Mouse (Mus musculus): ENCODE results near the gene Dmrt2. TPM values are rescaled to one million over a fixed set of nuclear protein-coding genes. Genes with fewer than 3 reads are reported as not detected.

Gene Dmrt2
- polyA plus RNA-seq, 1 experiment from 2014 or later = 0.48 TPM

- 80% methylated on average over 10 of the region's 10 CpGs for WGBS
- Histone ChIP-seq H3K27me3 (ENCODE audit: control insufficient read depth, insufficient read depth, low read length) (no peaks in the 10 kb centered on the region), H3K4me1 (replicated peaks; ENCODE audit: control insufficient read depth, insufficient read depth, low read length) (no peaks in the 10 kb centered on the region), H3K9ac (ENCODE audit: low read length) (no peak overlapping the region), H3K27ac (ENCODE audit: low read depth, low read length) (no peak overlapping the region), H3K9me3 (ENCODE audit: control insufficient read depth, low read length) (no peaks in the 10 kb centered on the region), H3K36me3 (ENCODE audit: control insufficient read depth, insufficient read depth, low read length) (no peaks in the 10 kb centered on the region), H3K4me3 (ENCODE audit: low read depth, low read length) (no peak overlapping the region), H3K4me2 (ENCODE audit: low read depth, low read length, severe bottlenecking) (no peak overlapping the region)
- ATAC-seq (replicated peaks; ENCODE audit: low FRiP score) (no peak), DNase-seq (ENCODE audit: low spot score) (peak; percentile 35)
Measured at GRCm38 (mm10) chr19:25650474-25650873, 21.7 kb upstream of the Dmrt2 start.

GRCm38 (mm10) chr19:25652560-25652959, 19.7 kb upstream of the Dmrt2 start:
- 73% methylated on average over 5 of the region's 5 CpGs for WGBS
- DNase-seq (ENCODE audit: low spot score) = peak; percentile 23

GRCm38 (mm10) chr19:25654034-25654749, 18.0 kb upstream of the Dmrt2 start:
- H3K4me3 ChIP-seq (ENCODE audit: low read depth, low read length) = no peak overlapping the region
- no peak overlapping the region for H3K4me2 ChIP-seq (ENCODE audit: low read depth, low read length, severe bottlenecking)
- H3K9ac ChIP-seq (ENCODE audit: low read length) = no peak overlapping the region
- ATAC-seq (replicated peaks; ENCODE audit: low FRiP score) (no peak), DNase-seq (ENCODE audit: low spot score) (peak; percentile 40)
- no peak overlapping the region for H3K27ac ChIP-seq (ENCODE audit: low read depth, low read length)
- H3K27me3 ChIP-seq (ENCODE audit: control insufficient read depth, insufficient read depth, low read length) = no peaks in the 10 kb centered on the region
- 67% methylated on average over 12 of the region's 12 CpGs for WGBS
- no peaks in the 10 kb centered on the region for H3K4me1 ChIP-seq (replicated peaks; ENCODE audit: control insufficient read depth, insufficient read depth, low read length)
- no peaks in the 10 kb centered on the region for H3K9me3 ChIP-seq (ENCODE audit: control insufficient read depth, low read length)
- no peaks in the 10 kb centered on the region for H3K36me3 ChIP-seq (ENCODE audit: control insufficient read depth, insufficient read depth, low read length)

More at GRCm38 (mm10) chr19:25652560-25652959, 19.7 kb upstream of the Dmrt2 start:
- no peak overlapping the region for H3K9ac ChIP-seq (ENCODE audit: low read length)
- H3K36me3 ChIP-seq (ENCODE audit: control insufficient read depth, insufficient read depth, low read length) = no peaks in the 10 kb centered on the region
- no peak overlapping the region for H3K4me2 ChIP-seq (ENCODE audit: low read depth, low read length, severe bottlenecking)
- no peak for ATAC-seq (replicated peaks; ENCODE audit: low FRiP score)
- H3K4me1 ChIP-seq (replicated peaks; ENCODE audit: control insufficient read depth, insufficient read depth, low read length) = no peaks in the 10 kb centered on the region
- H3K27me3 ChIP-seq (ENCODE audit: control insufficient read depth, insufficient read depth, low read length) = no peaks in the 10 kb centered on the region
- H3K9me3 ChIP-seq (ENCODE audit: control insufficient read depth, low read length) = no peaks in the 10 kb centered on the region
- H3K4me3 ChIP-seq (ENCODE audit: low read depth, low read length) = no peak overlapping the region
- H3K27ac ChIP-seq (ENCODE audit: low read depth, low read length) = no peak overlapping the region

GRCm38 (mm10) chr19:25665486-25666339, 6.5 kb upstream of the Dmrt2 start:
- peak; percentile 77 for DNase-seq (ENCODE audit: low spot score)
- WGBS = 2% methylated on average over 31 of the region's 31 CpGs
- Histone ChIP-seq H3K9ac (ENCODE audit: low read length) (no peak overlapping the region), H3K4me2 (ENCODE audit: low read depth, low read length, severe bottlenecking) (peak overlapping the region; percentile 24; the same call in 1 of the 2 replicates), H3K36me3 (ENCODE audit: control insufficient read depth, insufficient read depth, low read length) (no peaks in the 10 kb centered on the region), H3K27me3 (ENCODE audit: control insufficient read depth, insufficient read depth, low read length) (peaks cover 53% of the 10 kb centered on the region), H3K4me1 (replicated peaks; ENCODE audit: control insufficient read depth, insufficient read depth, low read length) (0 out of 2 replicates have a peak, but pooled peaks cover 1% of the 10 kb centered on the region), H3K4me3 (ENCODE audit: low read depth, low read length) (no peak overlapping the region), H3K9me3 (ENCODE audit: control insufficient read depth, low read length) (no peaks in the 10 kb centered on the region), H3K27ac (ENCODE audit: low read depth, low read length) (no peak overlapping the region)
- ATAC-seq (replicated peaks; ENCODE audit: low FRiP score) = no peak

GRCm38 (mm10) chr19:25667836-25668235, 4.4 kb upstream of the Dmrt2 start:
- WGBS = 15% methylated on average over 4 of the region's 4 CpGs

GRCm38 (mm10) chr19:25669593-25670248, 2.5 kb upstream of the Dmrt2 start:
- ATAC-seq (replicated peaks; ENCODE audit: low FRiP score) (no peak), DNase-seq (ENCODE audit: low spot score) (no peak)
- Histone ChIP-seq H3K27me3 (ENCODE audit: control insufficient read depth, insufficient read depth, low read length) (peaks cover 85% of the 10 kb centered on the region), H3K36me3 (ENCODE audit: control insufficient read depth, insufficient read depth, low read length) (no peaks in the 10 kb centered on the region), H3K4me1 (replicated peaks; ENCODE audit: control insufficient read depth, insufficient read depth, low read length) (peaks cover 14% of the 10 kb centered on the region; the same call in 1 of the 2 replicates), H3K27ac (ENCODE audit: low read depth, low read length) (no peak overlapping the region), H3K4me2 (ENCODE audit: low read depth, low read length, severe bottlenecking) (no peak overlapping the region), H3K9ac (ENCODE audit: low read length) (no peak overlapping the region), H3K9me3 (ENCODE audit: control insufficient read depth, low read length) (no peaks in the 10 kb centered on the region), H3K4me3 (ENCODE audit: low read depth, low read length) (no peak overlapping the region)
- WGBS = 3% methylated on average over 3 of the region's 3 CpGs

More at GRCm38 (mm10) chr19:25667836-25668235, 4.4 kb upstream of the Dmrt2 start:
- no peaks in the 10 kb centered on the region for H3K9me3 ChIP-seq (ENCODE audit: control insufficient read depth, low read length)
- no peak overlapping the region for H3K4me2 ChIP-seq (ENCODE audit: low read depth, low read length, severe bottlenecking)
- H3K36me3 ChIP-seq (ENCODE audit: control insufficient read depth, insufficient read depth, low read length) = no peaks in the 10 kb centered on the region
- H3K27me3 ChIP-seq (ENCODE audit: control insufficient read depth, insufficient read depth, low read length) = peaks cover 67% of the 10 kb centered on the region
- H3K4me3 ChIP-seq (ENCODE audit: low read depth, low read length) = no peak overlapping the region
- ATAC-seq (replicated peaks; ENCODE audit: low FRiP score) (no peak), DNase-seq (ENCODE audit: low spot score) (no peak)
- no peak overlapping the region for H3K27ac ChIP-seq (ENCODE audit: low read depth, low read length)
- H3K9ac ChIP-seq (ENCODE audit: low read length) = no peak overlapping the region
- H3K4me1 ChIP-seq (replicated peaks; ENCODE audit: control insufficient read depth, insufficient read depth, low read length) = peaks cover 4% of the 10 kb centered on the region; the same call in 1 of the 2 replicates

GRCm38 (mm10) chr19:25670571-25671285, 1.5 kb upstream of the Dmrt2 start:
- no peak overlapping the region for H3K4me2 ChIP-seq (ENCODE audit: low read depth, low read length, severe bottlenecking)
- H3K9me3 ChIP-seq (ENCODE audit: control insufficient read depth, low read length) = no peaks in the 10 kb centered on the region
- peaks cover 14% of the 10 kb centered on the region; the same call in 1 of the 2 replicates for H3K4me1 ChIP-seq (replicated peaks; ENCODE audit: control insufficient read depth, insufficient read depth, low read length)
- peaks cover 87% of the 10 kb centered on the region for H3K27me3 ChIP-seq (ENCODE audit: control insufficient read depth, insufficient read depth, low read length)
- H3K27ac ChIP-seq (ENCODE audit: low read depth, low read length) = no peak overlapping the region
- H3K36me3 ChIP-seq (ENCODE audit: control insufficient read depth, insufficient read depth, low read length) = no peaks in the 10 kb centered on the region
- H3K4me3 ChIP-seq (ENCODE audit: low read depth, low read length) = no peak overlapping the region
- no peak overlapping the region for H3K9ac ChIP-seq (ENCODE audit: low read length)
- DNase-seq (ENCODE audit: low spot score) (no peak), ATAC-seq (replicated peaks; ENCODE audit: low FRiP score) (no peak)
- WGBS = under 1% methylated on average over 17 of the region's 17 CpGs

GRCm38 (mm10) chr19:25671681-25672080, 530 bp upstream of the Dmrt2 start:
- H3K9me3 ChIP-seq (ENCODE audit: control insufficient read depth, low read length) = no peaks in the 10 kb centered on the region
- peak overlapping the region; percentile 76 for H3K4me2 ChIP-seq (ENCODE audit: low read depth, low read length, severe bottlenecking)
- DNase-seq (ENCODE audit: low spot score) (no peak), ATAC-seq (replicated peaks; ENCODE audit: low FRiP score) (no peak)
- H3K4me3 ChIP-seq (ENCODE audit: low read depth, low read length) = peak overlapping the region; percentile 34
- no peak overlapping the region for H3K9ac ChIP-seq (ENCODE audit: low read length)
- peaks cover 89% of the 10 kb centered on the region for H3K27me3 ChIP-seq (ENCODE audit: control insufficient read depth, insufficient read depth, low read length)
- no peaks in the 10 kb centered on the region for H3K36me3 ChIP-seq (ENCODE audit: control insufficient read depth, insufficient read depth, low read length)
- no peak overlapping the region for H3K27ac ChIP-seq (ENCODE audit: low read depth, low read length)
- under 1% methylated on average over 14 of the region's 14 CpGs for WGBS
- peaks cover 12% of the 10 kb centered on the region; the same call in 1 of the 2 replicates for H3K4me1 ChIP-seq (replicated peaks; ENCODE audit: control insufficient read depth, insufficient read depth, low read length)

All from forebrain, embryonic 11.5 days (tissue).